Mouse (Mus musculus) 416B (cell line): ENCODE results near the gene Gm5447.

Experiments used
- DNase-seq: peaks from one replicate; pipeline ENCODE4 v3.0.0; 2011; ENCODE audit warnings: low read depth

Gene Gm5447

GRCm38 (mm10) chr13:30973501-30974246 lies at the start of gene Gm5447, which contains the start of gene Exoc2:
Gm5447 (plus strand) TSS chr13:30974204.
Exoc2 (minus strand) TSS chr13:30974093.
- peak; percentile 80 for DNase-seq

DNA sequence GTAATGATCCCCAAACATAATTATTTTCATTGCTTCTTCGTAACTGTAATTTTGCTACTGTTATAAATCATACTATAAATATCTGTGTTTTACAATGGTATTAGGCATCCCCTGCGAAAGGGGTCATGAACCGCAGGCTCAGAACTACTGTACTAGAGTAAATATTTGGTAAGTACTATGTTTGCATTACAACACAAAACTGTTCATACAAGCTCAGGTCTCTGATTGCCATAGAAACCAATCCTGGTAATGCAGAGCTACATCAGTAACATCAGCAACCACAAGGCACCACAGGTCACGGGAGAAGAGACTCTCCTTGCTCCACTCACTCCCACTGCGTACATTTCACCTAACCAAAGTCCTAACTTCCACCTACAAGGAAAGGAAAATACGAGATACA lies 49.7 kb upstream of the Gm5447 start:
- no peak for DNase-seq

- no peak for DNase-seq
Measured at GRCm38 (mm10) chr13:30929119-30929518, 44.9 kb upstream of the Gm5447 start.

DNA sequence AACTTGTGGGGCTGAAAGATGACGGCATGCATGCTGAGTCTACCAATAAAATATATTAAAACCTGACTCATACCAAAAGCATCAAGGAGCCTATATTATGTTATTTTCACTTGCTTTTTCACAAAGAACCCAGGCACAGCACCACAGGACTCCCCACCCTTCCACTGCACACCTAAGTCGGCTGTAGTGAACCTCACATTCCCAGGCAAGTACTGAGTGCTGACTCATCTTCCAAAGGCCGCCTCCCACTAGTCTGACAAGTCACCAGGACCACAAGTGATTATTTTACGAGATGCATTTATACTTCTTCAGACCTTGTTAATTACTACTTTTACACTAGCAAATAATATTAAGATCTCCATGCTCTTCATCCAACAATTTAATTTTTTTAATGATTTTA lies 42.4 kb upstream of the Gm5447 start:
- peak; percentile 31 for DNase-seq

- DNase-seq = peak; percentile 30
Measured at GRCm38 (mm10) chr13:30932972-30933371, 41.0 kb upstream of the Gm5447 start.

- no peak for DNase-seq
Measured at GRCm38 (mm10) chr13:30945788-30946187, 28.2 kb upstream of the Gm5447 start.

GRCm38 (mm10) chr13:30947129-30947528 lies 26.9 kb upstream of the Gm5447 start:
- DNase-seq = no peak

DNA sequence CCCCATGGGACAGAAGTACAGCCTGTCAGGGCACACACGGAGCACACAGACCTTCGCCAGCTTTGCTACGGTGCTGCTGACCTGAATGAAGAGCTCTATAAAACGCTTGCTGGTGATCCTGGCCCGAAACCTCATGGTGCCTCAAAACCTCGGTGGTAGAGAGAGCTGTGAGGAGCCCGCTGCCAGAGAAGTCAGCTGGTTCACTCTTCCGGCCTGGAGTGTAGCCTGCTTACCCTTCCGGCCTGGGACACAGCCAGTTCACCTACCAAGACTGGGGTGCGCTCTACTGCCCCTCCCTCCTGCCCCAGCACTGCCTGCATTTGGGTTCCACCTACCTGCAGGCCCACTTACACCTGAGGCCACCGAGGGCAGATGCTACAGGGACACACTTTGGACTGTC lies 26.5 kb upstream of the Gm5447 start, which contains the start of gene Hus1b:
Gene Hus1b (minus strand): TSS at position 220 of the 400 bp plus-strand sequence.
- DNase-seq = no peak

GRCm38 (mm10) chr13:30949181-30949580 lies 24.8 kb upstream of the Gm5447 start:
- no peak for DNase-seq

DNA sequence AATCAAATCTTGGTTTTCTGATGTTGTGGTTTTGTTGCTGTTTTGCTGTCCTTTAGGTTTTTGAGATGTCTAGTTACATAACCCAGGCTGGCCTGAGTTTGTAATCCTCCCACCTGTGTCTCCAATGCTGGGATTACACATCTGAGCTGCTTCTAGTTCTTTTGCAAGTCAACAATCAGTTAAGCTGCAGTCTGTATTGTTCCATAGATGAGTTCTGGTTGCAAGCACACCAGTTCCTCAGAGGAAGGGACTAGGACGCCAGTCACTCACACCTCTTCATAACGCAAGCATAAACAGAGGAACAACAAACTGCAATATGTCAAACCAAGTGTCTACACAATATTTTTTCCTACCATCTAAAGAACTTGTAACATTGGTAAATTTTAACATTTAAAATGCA lies 22.0 kb upstream of the Gm5447 start:
- no peak for DNase-seq

- DNase-seq = no peak
Measured at GRCm38 (mm10) chr13:30953580-30953979, 20.4 kb upstream of the Gm5447 start.

DNA sequence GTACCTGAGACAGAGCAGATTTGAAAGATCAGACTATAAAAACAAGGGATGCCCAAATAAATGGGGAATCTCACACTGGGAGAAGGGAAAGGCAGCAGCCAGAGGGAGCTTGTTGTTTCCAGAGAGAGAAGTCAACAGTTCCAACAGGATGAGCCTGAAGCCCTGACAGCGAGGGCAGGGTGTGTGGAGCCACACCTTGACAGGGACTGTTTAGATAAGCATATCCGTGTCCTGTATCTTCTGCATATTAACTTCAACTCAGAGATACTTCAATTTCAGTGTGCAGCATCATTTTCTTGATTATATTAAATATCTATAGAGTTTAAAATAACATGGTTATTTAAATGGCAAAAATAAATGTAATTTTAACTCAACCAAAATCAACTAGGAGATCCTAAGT lies 13.3 kb upstream of the Gm5447 start:
- no peak for DNase-seq

DNA sequence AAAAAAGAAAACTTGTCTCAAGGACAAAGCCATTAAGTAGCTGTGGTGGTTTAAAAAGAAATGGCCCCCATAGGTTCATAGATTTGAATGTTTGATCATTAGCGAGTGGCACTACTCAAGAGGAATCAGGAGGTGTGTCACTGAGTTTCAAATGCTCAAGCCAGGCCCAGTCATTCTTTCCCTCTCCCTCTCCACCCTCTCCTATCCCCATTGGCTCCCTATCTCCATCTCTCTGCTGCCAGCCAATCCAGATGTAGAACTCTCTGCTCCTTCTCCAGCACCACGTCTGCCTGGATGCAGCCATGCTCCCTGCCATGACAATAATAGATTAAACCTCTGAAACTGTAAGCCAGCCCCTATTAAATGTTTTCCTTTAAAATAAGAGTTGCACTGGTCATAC lies 12.1 kb upstream of the Gm5447 start:
- no peak for DNase-seq

- DNase-seq = no peak
Measured at GRCm38 (mm10) chr13:30966507-30966911, 7.5 kb upstream of the Gm5447 start.

GRCm38 (mm10) chr13:30968311-30968710 lies 5.7 kb upstream of the Gm5447 start:
- no peak for DNase-seq

- peak; percentile 7 for DNase-seq
Measured at GRCm38 (mm10) chr13:30971047-30971446, 3.0 kb upstream of the Gm5447 start.

- DNase-seq = peak; percentile 96
Measured at GRCm38 (mm10) chr13:30972102-30972501, 1.9 kb upstream of the Gm5447 start.

GRCm38 (mm10) chr13:30974247-30974630 lies 235 bp downstream of the Gm5447 start:
- no peak for DNase-seq

DNA sequence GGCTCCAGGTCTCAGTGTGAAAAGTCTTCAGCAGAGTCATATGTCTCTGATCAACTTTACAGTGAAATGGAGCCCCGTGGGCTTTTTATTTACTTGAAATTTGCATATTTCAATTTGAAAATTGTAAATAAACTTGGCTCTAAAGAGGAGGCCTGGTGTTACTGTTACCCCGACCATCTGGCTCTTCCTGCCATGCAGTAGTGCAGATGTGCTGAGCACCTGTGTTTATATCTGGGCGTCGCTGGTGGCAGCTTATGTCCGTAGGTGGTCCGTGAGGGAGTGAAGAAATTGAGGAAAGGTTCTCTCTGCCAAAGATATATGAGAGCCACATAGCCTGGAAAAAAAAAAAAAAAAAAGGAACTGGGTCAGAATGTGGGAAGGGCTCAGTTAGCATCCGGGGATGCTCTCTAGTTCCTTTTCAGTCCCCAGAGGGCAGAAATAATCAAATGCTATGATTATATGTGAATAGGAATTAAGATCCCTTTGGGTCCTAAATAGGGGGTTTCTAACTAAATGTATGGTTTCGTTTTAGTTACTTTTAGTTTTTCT lies 2.6 kb downstream of the Gm5447 start:
- DNase-seq = no peak

- DNase-seq = no peak
Measured at GRCm38 (mm10) chr13:30978224-30978623, 4.2 kb downstream of the Gm5447 start.

DNA sequence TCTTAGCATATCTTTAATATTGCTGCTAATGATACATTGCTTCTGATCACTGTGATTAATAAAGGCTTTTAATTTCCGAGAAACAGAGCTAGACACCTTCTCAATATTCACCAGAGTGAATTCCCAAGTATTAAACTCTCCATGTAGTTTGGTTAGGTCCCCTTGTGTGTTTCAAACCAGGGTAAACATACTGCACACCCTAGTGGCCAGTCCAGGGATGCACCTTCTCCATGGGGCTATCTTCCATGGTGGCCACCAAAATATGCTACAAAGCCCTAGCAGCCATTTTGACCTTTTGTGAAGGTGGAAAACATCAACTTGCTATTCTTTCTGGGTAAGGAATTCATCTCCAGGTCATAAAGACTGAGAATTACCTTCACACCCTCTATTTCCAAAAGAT lies 7.7 kb downstream of the Gm5447 start:
- DNase-seq = peak; percentile 71

- no peak for DNase-seq
Measured at GRCm38 (mm10) chr13:30985275-30985597, 11.2 kb downstream of the Gm5447 start.

DNA sequence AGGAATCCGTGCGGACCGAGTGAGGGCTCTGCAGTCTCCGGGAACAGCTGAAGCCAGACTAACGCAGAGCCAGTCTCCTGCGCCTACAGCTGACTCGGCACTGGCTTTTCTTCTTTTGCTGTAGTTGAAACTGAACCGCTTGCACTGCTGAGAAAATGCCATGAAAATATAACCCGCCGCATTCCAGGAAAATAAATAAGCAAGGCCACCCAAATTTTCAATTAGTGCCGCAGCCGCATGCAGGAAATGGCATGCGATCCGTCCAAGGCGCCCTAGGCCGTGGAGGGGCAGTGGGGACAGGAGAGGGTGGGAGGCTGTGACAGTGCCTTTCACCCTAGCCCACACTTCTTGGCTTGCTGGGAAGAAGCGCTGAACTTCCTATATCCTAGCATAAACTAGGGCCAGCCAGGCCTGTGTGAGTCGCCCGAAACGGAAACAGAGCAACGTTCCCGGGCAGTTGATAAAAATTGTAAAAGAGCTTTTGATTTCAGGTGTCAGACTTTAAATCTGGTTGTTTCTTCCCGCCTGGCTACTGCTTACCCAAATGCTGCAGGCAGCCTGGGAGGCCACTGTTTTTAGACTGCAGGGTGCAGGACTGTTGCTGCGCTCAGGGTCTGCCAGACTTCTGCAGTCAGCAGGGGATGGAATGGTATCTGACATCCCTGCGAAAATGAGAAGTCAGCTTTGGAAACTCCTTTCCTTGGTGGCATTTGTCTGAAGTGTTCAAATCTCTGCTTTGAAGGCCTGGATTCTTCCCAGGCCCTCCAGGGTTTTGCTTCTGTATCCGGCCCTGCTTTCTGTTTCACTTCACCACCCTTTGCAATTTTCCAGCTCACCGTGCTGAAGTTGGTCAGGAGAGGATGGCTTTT lies 11.8 kb downstream of the Gm5447 start:
- no peak for DNase-seq
